Mouse (Mus musculus): ENCODE results near the gene Sorcs2.

- TF ChIP-seq CTCF (IDR thresholded peaks at IDR 0.05; ENCODE audit: low read depth) (no peak), EP300 (optimal IDR thresholded peaks at IDR 0.05) (no peak)
Observed at GRCm38 (mm10) chr5:36178215-36178614, 219.7 kb downstream of the Sorcs2 start.

Data from stomach, postnatal 0 days (tissue).